Mouse (Mus musculus) ZHBTc4 (cell line): ENCODE data around the gene Rhobtb3.
"Not testable (repeated sequence)": the region's sequence is repeated elsewhere in the genome, so short reads cannot be mapped to it uniquely, and the experiment has no call there.

Experiments used
- DNase-seq: peaks from one replicate; pipeline ENCODE4 v3.0.0-alpha.2; 2011; ENCODE audit warnings: low read depth, low spot score

The Rhobtb3 gene

GRCm38 (mm10) chr13:75929071-75929470 lies 14.7 kb downstream of the Rhobtb3 start:
- not testable (repeated sequence) for DNase-seq

- no peak for DNase-seq
Measured at GRCm38 (mm10) chr13:75927951-75928350, 15.8 kb downstream of the Rhobtb3 start.

DNA sequence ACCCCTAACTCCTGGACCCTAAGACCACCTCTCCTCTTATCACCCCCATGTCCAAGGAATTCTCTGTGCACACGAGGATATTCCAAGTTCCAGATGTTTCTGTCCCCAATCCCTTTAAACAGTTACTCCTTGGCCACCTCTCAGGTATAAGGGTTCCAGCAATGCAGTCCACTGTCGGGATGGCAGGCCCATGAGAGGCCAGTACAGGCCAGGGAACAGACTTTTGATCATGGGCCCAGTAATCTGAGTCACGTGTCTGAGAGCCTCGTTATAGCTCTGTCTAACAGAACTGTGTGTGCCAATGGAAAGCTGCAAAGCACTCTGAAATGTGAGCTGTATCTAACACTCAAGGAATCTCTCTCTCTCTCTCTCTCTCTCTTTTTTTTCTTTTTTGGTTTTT lies 29.6 kb downstream of the Rhobtb3 start:
- no peak for DNase-seq

DNA sequence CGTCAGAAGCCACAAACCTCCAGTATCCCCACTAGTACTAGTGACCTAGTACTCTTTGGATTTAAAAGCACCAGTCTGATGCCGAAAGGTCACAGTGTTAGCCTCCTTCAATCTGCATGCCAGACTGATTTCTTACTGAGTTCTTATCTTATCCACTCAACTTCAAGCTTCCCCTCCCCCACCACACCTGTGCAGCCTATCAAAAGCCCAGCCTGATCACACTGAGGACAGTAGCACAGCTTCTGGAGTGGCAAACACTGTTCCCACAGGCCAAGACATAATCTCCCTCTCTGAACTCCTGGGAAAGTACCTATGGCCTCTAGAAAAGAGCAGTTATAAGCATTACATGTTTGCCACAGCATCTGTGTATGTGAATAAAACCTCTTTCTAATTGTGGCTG lies 35.5 kb downstream of the Rhobtb3 start:
- no peak for DNase-seq

- no peak for DNase-seq
Measured at GRCm38 (mm10) chr13:75907133-75907532, 36.6 kb downstream of the Rhobtb3 start.

- DNase-seq: no peak
Measured at GRCm38 (mm10) chr13:75904660-75905059, 39.1 kb downstream of the Rhobtb3 start.

GRCm38 (mm10) chr13:75900928-75901327 lies 42.8 kb downstream of the Rhobtb3 start:
- DNase-seq: not testable (repeated sequence)

DNA sequence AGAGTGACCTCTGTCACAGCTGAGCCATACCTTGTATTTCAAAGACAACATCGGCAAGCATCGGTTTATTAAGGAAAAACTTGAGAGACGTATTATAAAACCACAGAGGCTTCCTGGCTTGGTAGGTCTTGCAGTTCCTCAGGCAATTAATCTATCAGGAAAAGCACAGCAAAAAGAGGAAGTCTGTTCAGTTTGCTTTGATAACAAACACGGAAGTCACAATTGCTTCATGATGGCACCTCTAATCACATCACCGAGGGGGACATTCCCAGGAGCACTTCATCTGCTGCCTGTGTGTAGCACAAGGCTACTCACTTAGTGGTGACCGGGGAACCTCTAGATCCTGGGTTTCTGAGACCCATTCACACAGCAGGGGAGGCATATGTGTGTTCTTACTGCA lies 50.8 kb downstream of the Rhobtb3 start:
- DNase-seq: no peak

- DNase-seq: no peak
Measured at GRCm38 (mm10) chr13:75892291-75892690, 51.4 kb downstream of the Rhobtb3 start.

DNA sequence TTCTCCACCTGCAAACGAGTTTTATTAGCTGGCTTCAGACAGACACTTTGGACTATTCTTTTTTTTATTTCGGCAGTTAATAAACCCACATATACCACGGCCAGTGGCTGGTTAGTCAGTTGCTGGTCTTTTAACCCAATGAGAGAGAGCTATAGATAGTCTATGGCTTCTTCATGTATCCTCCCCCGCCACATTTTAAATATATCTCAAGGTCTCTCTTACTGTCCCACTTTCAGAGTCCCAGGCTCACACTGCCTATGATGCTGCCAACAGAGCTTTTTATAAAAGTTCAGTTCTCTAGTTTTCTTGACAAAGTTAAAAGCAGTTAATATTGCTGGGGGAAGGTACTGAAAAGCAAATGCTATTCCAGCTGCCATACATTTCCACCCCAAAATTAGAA lies 51.9 kb downstream of the Rhobtb3 start:
- no peak for DNase-seq

GRCm38 (mm10) chr13:75883792-75884191 lies 59.9 kb downstream of the Rhobtb3 start:
- no peak for DNase-seq

GRCm38 (mm10) chr13:75880501-75880900 lies 63.2 kb downstream of the Rhobtb3 start:
- no peak for DNase-seq

DNA sequence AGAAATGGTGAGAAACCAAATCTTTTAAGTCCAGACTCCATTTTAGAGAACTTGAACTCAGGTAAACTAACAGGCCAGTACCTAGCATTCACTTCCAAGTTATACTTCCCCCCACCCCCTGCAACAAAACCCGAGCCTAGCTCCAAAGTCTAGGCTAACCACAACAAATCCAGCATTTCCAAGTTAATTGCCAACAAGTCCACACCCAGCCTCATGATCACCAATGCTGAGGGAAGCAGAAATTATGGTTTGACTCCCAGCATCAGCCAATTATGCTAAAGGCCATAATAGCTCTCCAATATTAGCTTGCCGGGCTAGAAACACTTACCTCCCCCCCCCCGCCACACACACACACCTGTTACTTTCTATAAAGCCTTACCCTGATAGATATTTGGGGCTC lies 64.0 kb downstream of the Rhobtb3 start:
- no peak for DNase-seq

- DNase-seq: peak; percentile 78
Measured at GRCm38 (mm10) chr13:75877907-75878306, 65.8 kb downstream of the Rhobtb3 start.

- no peak for DNase-seq
Measured at GRCm38 (mm10) chr13:75876592-75876991, 67.1 kb downstream of the Rhobtb3 start.

- DNase-seq: peak; percentile 62
Measured at GRCm38 (mm10) chr13:75876188-75876587, 67.5 kb downstream of the Rhobtb3 start.

DNA sequence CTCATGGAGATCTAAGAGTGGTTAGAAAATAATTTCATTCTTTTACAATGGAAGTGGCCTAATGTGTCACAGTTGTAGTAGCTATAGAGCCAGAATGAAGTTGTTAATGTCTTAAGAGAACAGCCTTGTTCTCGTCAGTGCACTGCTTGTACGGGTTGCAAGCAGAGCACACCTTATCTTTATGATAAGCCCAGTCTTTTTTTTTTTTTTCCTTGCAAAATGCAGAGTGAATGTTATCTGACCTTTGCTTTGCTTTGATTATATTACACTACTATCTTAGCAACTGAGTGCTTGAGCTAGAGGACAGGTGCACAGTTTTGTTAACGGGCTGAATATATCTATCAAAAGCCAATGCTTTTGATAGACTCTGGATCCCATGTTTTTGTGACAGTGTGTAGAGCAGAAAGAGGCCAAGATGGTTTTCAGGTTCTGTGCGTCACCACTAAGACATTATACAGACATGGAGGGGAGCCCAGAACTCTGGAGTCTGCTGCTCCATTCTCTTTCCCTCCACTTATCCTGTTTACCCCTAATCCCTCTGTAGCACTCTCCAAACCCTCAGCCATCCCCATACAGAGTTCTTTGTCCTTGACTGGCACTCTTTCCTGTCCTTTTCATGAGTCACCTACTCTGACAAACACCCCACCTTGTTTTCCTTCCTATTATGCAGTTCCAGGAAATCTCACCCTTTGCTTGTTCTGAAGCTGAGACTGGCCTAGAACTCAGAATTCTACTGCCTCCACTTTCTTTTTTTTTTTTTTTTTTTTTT lies 68.9 kb downstream of the Rhobtb3 start:
- DNase-seq: no peak

GRCm38 (mm10) chr13:75867876-75868275 lies 75.8 kb downstream of the Rhobtb3 start:
- DNase-seq: no peak

DNA sequence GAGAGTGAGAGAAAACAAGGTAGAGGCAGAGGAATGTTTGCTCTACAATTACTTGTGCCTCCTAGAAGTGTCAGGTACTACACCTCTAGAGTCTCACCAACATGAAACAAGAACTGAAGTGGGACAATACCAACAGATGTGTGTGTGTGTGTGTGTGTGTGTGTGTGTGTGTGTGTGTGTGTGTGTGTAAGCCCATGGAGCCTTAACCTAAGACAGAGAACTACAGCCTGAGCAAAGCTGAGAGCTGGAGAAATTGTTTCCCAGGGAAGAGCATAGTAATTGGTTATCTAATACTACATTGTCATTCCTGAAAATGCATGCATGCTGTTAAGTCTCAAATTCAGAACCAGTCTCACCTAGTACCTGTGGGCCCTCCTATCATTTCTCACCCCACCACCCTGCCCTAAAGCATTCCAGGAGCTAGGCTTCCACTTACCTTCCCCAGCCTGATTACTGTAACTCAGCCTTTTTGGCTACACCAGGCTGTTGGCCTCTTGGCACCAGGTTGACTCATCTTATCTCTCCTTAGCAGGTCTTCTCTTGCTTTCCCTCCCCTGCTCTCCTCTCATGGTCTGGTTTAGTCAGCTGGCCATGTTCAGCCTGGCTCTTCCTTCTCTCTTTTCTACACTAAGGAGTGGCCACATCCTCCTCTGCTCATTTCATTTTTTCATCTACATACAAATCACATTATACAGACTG lies 78.1 kb downstream of the Rhobtb3 start:
- DNase-seq: no peak

DNA sequence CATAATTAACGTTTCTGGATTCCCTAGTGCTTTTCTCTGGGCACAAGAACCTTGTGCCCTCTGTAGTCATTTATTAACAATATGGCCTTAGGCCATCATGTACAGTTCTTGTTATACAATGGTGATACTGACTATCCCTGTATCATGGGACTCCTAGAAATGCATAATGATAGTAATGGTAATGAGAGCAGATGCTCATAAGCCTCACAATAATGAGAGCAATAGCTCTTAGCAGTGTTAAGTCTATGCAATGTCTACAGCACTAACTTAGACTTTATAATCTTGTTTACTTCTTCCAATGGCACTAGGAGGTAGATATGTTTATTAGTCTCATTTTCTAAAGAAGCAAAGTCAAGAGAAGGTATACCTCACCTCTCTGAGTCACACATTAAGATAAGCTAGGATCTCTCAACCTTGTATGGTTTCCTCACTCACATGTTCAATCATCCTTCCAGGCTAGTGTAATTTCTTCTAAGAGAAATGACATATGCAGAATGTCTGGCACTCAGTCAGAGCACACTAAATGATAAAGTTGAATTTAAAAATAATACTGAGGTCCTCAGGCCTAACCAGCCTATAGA lies 84.4 kb downstream of the Rhobtb3 start:
- DNase-seq: no peak

GRCm38 (mm10) chr13:75853118-75853517 lies 90.6 kb downstream of the Rhobtb3 start:
- no peak for DNase-seq

DNA sequence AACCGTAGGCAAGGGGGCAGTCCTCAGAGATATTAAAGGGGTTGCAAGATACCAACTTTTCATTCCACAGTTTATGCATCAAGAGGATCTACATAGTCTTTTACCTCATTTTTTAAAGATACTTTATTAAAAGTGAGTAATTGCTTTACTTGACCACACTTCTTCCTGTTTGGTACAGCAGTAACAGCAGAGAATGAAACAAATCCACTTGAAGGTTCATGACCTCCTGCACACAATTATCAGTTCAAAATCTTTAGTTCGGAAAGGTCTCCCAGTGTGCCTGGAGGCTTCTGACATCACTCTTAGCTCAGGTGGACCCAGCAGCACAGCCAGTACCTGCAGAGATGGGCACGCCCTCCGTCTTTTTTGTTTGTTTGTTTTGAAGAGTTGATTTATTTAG lies 91.7 kb downstream of the Rhobtb3 start:
- DNase-seq: no peak

- no peak for DNase-seq
Measured at GRCm38 (mm10) chr13:75847027-75847426, 96.7 kb downstream of the Rhobtb3 start.
